Mouse (Mus musculus) heart, postnatal 0 days (tissue): ENCODE data around the gene Gm31371.
"Not testable (repeated sequence)": the region's sequence is repeated elsewhere in the genome, so short reads cannot be mapped to it uniquely, and the experiment has no call there.

Source experiments
- CTCF ChIP-seq: IDR thresholded peaks from 2 replicates; pipeline ENCODE4 v1.5.1; 2016; ENCODE audit warnings: antibody characterized with exemption, control low read depth, low read depth
- EP300 ChIP-seq: IDR thresholded peaks from 2 replicates; pipeline ENCODE4 v1.6.1; 2016; ENCODE audit warnings: antibody characterized with exemption, low read depth

DNA sequence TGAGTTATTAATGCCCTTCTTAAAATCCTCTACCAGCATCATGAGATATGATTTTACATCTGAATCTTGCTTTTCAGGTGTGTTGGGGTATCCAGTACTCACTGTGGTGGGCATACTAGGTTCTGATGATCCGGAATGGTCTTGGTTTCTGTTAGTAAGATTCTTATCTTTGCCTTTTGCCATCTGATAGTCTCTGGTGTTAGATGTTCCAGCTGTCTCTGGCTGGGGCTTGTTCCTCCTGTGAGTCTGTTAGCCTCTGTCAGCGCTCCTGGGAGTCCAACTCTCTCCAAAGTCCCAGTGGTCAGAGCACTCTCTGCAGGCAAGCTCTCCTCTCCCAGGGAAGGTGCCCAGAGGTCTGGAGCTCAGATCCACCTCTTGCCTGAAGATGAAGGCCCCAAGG is 65.0 kb downstream of the Gm31371 start:
- TF ChIP-seq EP300, CTCF: not testable (repeated sequence)
